Mouse (Mus musculus) megakaryocyte, embryonic 14.5 days (primary cell): ENCODE measurements at regions not wholly inside any gene's neighbourhood (a gene's known extent, or its start where the extent isn't known, plus 50 kb on each side); places are given as distances from the start of the nearest gene placed in this dataset.

Experiments used
- H3K27me3 ChIP-seq: replicated peaks from 2 replicates; pipeline ENCODE3; 2012; ENCODE audit warnings: inconsistent platforms
- H3K36me3 ChIP-seq: replicated peaks from 2 replicates; pipeline ENCODE3; 2012; ENCODE audit warnings: low read length, inconsistent platforms, mixed read lengths
- H3K4me1 ChIP-seq: 2 replicates; pipeline ENCODE4 v1.6.1; 2012; ENCODE audit warnings: inconsistent platforms
- H3K4me3 ChIP-seq: replicated peaks from 2 replicates; pipeline ENCODE3; 2012; ENCODE audit warnings: moderate library complexity, mild to moderate bottlenecking, inconsistent platforms
- H3K9me3 ChIP-seq: 2 replicates; pipeline ENCODE4 v1.6.1; 2012; ENCODE audit warnings: inconsistent platforms
- FLI1 ChIP-seq: IDR thresholded peaks from 2 replicates; pipeline ENCODE4 v1.6.1; 2012; ENCODE audit warnings: low read length, inconsistent platforms, mixed read lengths
- GATA1 ChIP-seq: IDR thresholded peaks from 3 replicates; pipeline ENCODE4 v1.6.1; 2012; ENCODE audit warnings: mixed read lengths, low read length, inconsistent platforms, borderline replicate concordance

GRCm38 (mm10) chr14:54150221-54150620 lies 103.7 kb downstream of the Dad1 start:
- H3K4me1 ChIP-seq: peaks cover 53% of the 10 kb centered on the region
- TF ChIP-seq FLI1: no peak
- TF ChIP-seq GATA1: no peak
- peaks cover 13% of the 10 kb centered on the region for H3K36me3 ChIP-seq
- no peak overlapping the region for H3K4me3 ChIP-seq
- H3K9me3 ChIP-seq: no peaks in the 10 kb centered on the region
- H3K27me3 ChIP-seq: peaks cover 10% of the 10 kb centered on the region

- Histone ChIP-seq H3K9me3 (no peaks in the 10 kb centered on the region), H3K36me3 (peaks cover 20% of the 10 kb centered on the region), H3K4me1 (peaks cover 55% of the 10 kb centered on the region), H3K4me3 (no peak overlapping the region), H3K27me3 (peaks cover 3% of the 10 kb centered on the region)
- TF ChIP-seq FLI1: no peak
- TF ChIP-seq GATA1: no peak
Observed at GRCm38 (mm10) chr14:54148626-54149025, 105.3 kb downstream of the Dad1 start.

GRCm38 (mm10) chr14:54148121-54148520 lies 105.8 kb downstream of the Dad1 start:
- Histone ChIP-seq H3K36me3 (peaks cover 23% of the 10 kb centered on the region), H3K4me1 (peaks cover 55% of the 10 kb centered on the region), H3K27me3 (peaks cover 1% of the 10 kb centered on the region), H3K4me3 (no peak overlapping the region), H3K9me3 (no peaks in the 10 kb centered on the region)
- no peak for TF ChIP-seq GATA1
- no peak for TF ChIP-seq FLI1

GRCm38 (mm10) chr14:54147546-54147945 lies 106.4 kb downstream of the Dad1 start:
- TF ChIP-seq FLI1 (no peak), GATA1 (no peak)
- Histone ChIP-seq H3K4me3 (no peak overlapping the region), H3K36me3 (peaks cover 27% of the 10 kb centered on the region), H3K27me3 (peaks cover 1% of the 10 kb centered on the region), H3K9me3 (no peaks in the 10 kb centered on the region), H3K4me1 (peaks cover 53% of the 10 kb centered on the region)

GRCm38 (mm10) chr14:54145743-54146741 lies 107.9 kb downstream of the Dad1 start:
- TF ChIP-seq FLI1: no peak
- no peak for TF ChIP-seq GATA1
- Histone ChIP-seq H3K4me3 (no peak overlapping the region), H3K27me3 (peaks cover 1% of the 10 kb centered on the region)

GRCm38 (mm10) chr14:54143828-54144227 lies 110.1 kb downstream of the Dad1 start:
- Histone ChIP-seq H3K27me3 (no peaks in the 10 kb centered on the region), H3K4me1 (peaks cover 40% of the 10 kb centered on the region), H3K9me3 (no peaks in the 10 kb centered on the region), H3K36me3 (peaks cover 30% of the 10 kb centered on the region), H3K4me3 (no peak overlapping the region)
- TF ChIP-seq GATA1 (no peak), FLI1 (no peak)

More at GRCm38 (mm10) chr14:54145743-54146741, 107.9 kb downstream of the Dad1 start:
- Histone ChIP-seq H3K4me1 (peaks cover 40% of the 10 kb centered on the region), H3K9me3 (no peaks in the 10 kb centered on the region), H3K36me3 (peaks cover 30% of the 10 kb centered on the region)

GRCm38 (mm10) chr14:54138288-54138687 lies 115.6 kb downstream of the Dad1 start:
- Histone ChIP-seq H3K9me3 (no peaks in the 10 kb centered on the region), H3K4me1 (peaks cover 22% of the 10 kb centered on the region), H3K27me3 (no peaks in the 10 kb centered on the region), H3K36me3 (peaks cover 7% of the 10 kb centered on the region), H3K4me3 (peak overlapping the region; percentile 78)
- no peak for TF ChIP-seq FLI1
- TF ChIP-seq GATA1: no peak

- TF ChIP-seq FLI1: no peak
- no peak for TF ChIP-seq GATA1
- Histone ChIP-seq H3K36me3 (no peaks in the 10 kb centered on the region), H3K4me1 (peaks cover 22% of the 10 kb centered on the region), H3K4me3 (no peak overlapping the region), H3K27me3 (no peaks in the 10 kb centered on the region), H3K9me3 (no peaks in the 10 kb centered on the region)
Observed at GRCm38 (mm10) chr14:54136538-54136937, 117.4 kb downstream of the Dad1 start.

- H3K36me3 ChIP-seq: peaks cover 3% of the 10 kb centered on the region
- peaks cover 2% of the 10 kb centered on the region for H3K27me3 ChIP-seq
- TF ChIP-seq FLI1 (no peak), GATA1 (no peak)
- peaks cover 43% of the 10 kb centered on the region for H3K4me1 ChIP-seq
- H3K9me3 ChIP-seq: no peaks in the 10 kb centered on the region
- no peak overlapping the region for H3K4me3 ChIP-seq
Observed at GRCm38 (mm10) chr14:54128334-54128733, 125.6 kb downstream of the Dad1 start.

- TF ChIP-seq GATA1 (no peak), FLI1 (no peak)
- Histone ChIP-seq H3K36me3 (peaks cover 3% of the 10 kb centered on the region), H3K4me1 (peaks cover 70% of the 10 kb centered on the region), H3K9me3 (no peaks in the 10 kb centered on the region), H3K4me3 (peak overlapping the region; percentile 35), H3K27me3 (peaks cover 2% of the 10 kb centered on the region)
Observed at GRCm38 (mm10) chr14:54125510-54125909, 128.4 kb downstream of the Dad1 start.
